Mouse (Mus musculus) left cerebral cortex, postnatal 4 days (tissue): Measurements from ENCODE around the gene Ptprq. TPM values are rescaled to one million over a fixed set of nuclear protein-coding genes. Genes with fewer than 3 reads are reported as not detected.

Experiments used
- DNase-seq: peaks from one replicate; pipeline ENCODE4 v3.0.0-alpha.2; 2022
- intact Hi-C: fragments of 180-260 bp; cut with DNase I; formaldehyde crosslinking; loops from one replicate; pipeline ENCODE4 v1.15.1; 2025
- microRNA-seq: library from miRNA; unstranded; fragments of <30 nt; microRNA quantifications from one replicate; pipeline ENCODE4 v1.2.0, GENCODE M21; 2022
- total RNA-seq, 2 experiments: library from RNA; stranded (reverse); gene quantifications; 2 replicates each; pipeline ENCODE4 v1.2.3; 2021

Ptprq gene
- total RNA-seq, 2 experiments from 2014 or later = 0.22 to 0.26 TPM

DNA sequence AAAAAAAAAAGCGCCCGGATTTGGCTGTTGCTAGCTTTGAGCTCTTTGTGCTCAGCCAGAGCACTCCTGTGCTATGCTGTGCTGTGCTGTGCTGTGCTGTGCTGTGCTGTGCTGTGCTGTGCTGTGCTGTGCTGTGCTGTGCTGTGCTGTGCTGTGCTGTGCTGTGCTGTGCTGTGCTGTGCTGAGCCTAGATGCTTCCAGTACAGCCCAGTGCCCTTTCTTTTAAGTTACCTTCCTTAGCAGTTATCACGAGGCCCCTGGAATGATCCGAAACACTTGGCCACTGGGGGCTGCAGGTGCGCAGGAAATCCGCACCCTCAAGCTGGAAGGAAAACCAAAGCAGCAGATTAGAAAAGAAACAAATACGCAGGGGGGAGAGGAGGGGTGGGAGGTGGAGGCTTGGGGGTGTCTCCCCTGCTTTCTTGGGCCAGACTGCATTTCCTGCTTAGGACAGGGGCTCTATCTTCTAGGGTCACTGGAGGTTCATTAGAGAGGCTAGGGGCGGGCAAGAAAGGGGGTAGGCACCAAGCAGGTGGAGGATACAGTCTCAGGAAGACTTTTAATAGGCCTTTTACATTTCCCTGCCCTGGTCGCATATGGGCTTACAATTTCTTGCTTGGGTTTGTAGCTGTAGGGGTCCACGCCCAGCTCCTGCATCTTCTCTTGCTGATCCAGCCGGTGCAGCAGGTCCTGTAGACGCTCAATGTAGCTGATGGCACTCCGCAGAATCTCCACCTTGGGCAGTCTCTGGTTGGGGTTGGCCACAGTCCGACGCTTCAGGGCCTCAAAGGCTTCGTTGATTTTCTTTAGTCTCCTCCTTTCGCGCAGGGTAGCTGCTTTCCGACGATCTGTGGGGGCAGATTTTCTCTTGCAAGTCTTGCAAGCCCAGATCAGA is 226.0 kb downstream of the Ptprq start:
- DNase-seq = no peak
- intact Hi-C loops = no loop called here

GRCm38 (mm10) chr10:107492867-107493579 is 226.8 kb downstream of the Ptprq start:
- no peak for DNase-seq
- intact Hi-C loops = no loop called here

GRCm38 (mm10) chr10:107488654-107489315 is 231.1 kb downstream of the Ptprq start:
- intact Hi-C loops = no loop called here
- DNase-seq = no peak

DNA sequence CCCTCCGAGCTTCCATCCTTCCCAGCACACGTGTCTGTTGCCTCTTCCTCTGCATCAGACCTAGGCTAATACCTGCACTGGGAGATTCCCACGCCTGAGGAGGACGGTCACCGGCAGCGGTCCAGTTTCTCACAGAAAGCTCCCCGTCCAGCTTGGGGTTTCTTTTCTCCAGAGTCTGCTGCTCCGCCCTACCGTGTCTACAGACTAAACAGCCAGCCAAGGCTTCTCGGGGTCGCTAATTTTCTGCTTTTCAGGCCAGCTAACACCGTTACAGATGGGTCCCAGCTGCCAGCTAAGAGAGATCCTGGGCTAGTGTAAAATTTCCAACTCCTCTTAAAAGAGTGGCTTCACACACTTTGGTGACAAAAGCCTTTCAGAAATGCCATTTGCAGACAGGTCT is 233.1 kb downstream of the Ptprq start:
- no peak for DNase-seq
- intact Hi-C loops = no loop called here

DNA sequence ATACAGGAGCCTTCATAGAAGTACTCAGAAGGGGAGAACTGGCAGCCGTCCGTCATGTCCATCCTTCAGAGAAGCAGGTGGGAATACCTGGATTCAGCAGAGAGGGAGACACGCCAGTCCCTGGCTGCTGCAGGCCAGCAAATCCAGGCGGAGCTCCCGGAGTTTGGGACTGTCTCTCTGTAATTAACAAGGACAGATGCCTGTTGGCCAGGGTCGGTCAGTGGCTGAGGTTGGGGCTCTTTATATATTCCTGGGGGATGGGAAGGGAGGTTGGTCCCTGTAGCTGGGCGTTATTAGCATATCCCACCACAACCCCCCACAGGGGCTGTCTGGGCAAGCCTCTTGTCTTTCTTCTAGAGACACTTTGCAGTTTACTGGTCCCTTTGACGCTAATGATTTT is 234.0 kb downstream of the Ptprq start, which contains the start of gene Myf5:
TSS of gene Myf5 (minus strand) at position 265 of the 400 bp plus-strand sequence.
- intact Hi-C loops = no loop called here
- DNase-seq = no peak

DNA sequence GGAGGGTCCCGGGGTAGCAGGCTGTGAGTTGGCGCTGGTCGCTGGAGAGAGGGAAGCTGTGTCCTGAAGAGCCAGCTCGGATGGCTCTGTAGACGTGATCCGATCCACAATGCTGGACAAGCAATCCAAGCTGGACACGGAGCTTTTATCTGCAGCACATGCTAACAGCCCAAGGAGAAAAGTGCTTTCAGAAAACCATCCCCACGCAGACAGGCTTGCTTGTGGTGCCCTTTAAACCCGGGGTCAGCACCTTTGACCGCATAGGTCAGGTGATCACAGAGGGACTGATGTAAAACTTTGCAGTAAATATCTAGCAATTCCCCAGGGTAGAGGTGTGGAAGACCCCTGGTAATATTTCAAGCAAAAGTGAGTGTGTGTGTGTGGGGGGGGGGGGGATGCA is 235.8 kb downstream of the Ptprq start:
- intact Hi-C loops = no loop called here
- DNase-seq = no peak

DNA sequence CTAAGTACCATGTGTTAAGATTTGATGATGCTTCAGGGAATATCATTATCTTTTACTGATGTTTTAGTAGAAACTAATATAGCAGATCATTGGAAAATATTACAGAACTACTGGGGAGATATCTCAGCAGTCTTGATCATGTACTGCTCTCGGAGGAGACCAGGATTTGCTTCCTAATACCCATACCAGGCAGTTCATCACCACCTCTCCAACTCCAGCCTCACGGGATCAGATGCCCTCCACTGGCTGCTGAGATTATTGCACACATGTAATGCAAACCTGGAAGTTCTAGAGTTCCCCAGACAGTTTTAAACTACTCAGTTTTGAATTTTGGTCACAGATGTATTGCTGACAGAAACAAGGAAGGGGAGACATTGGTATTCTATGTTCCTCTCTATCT is 246.4 kb downstream of the Ptprq start:
- intact Hi-C loops = no loop called here
- DNase-seq = no peak

DNA sequence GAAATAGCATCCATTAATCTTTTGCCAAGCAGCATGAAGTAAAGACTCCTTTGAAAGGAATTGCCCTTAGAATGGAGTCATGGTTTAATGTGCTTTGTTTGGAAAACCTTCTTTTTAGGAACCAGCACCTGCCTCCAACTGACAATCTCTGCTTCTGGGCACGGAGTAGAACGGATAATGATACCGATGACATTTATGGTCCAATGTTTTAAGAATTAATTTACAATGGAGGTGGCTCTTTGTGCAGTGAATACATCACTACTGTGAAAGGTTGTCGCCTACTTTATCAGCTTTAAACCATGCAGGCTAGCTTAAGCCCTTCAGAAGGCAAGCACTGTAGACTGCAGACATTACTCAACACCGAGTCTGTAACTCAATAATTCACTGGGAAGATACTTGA is 248.1 kb downstream of the Ptprq start:
- no peak for DNase-seq
- intact Hi-C loops = no loop called here

DNA sequence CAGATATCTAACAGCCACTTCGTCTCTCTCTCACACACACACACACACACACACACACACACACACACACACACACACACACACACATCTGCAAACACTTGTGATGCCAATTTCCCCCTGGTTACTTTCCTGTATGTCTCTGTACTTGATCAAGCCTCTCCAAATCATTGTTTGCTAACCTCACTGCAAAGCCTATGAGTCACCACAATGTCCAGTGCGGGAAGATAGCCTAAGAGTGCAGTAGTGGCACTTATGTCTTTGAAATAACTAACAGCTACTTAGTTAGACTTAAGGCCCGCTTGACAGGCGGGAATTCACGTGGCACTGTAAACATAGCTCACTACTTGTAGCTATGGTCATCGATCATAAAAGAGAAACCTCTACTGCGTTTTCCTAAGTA is 252.0 kb downstream of the Ptprq start:
- intact Hi-C loops = no loop called here
- no peak for DNase-seq

Small RNA genes within 50 kb of the gene (microRNA-seq; reads per million reads assigned to microRNA genes)
- gene Gm44403 = not detected

Other genes starting within 250 kb of the Ptprq start
- gene Myf5, start 233.9 kb downstream of the Ptprq start, total RNA-seq = not detected
- gene Myf6, start 225.3 kb downstream of the Ptprq start, total RNA-seq = not detected
- under 1 TPM; 0.44 to 0.72 TPM for gene Otogl, start 192.1 kb upstream of the Ptprq start, total RNA-seq